Mouse (Mus musculus) cerebellum, adult 8-10 months (tissue): Measurements from ENCODE around the gene Gstk1.

Experiments
- DNase-seq: peaks from one replicate; pipeline ENCODE4 v3.0.0; 2022

The Gstk1 gene

GRCm38 (mm10) chr6:42245711-42246353 is at the start of gene Gstk1:
Gene Gstk1, plus strand, starts transcription at chr6:42245935.
- DNase-seq, result peak; percentile 53

- DNase-seq, result no peak
These were observed 48.0 kb upstream of the Gstk1 start for GRCm38 (mm10) chr6:42197710-42198109.

- DNase-seq, result no peak
These were observed 46.2 kb upstream of the Gstk1 start for GRCm38 (mm10) chr6:42199498-42199897.

- no peak for DNase-seq
These were observed 30.7 kb upstream of the Gstk1 start, which contains the start of gene Tas2r144 for GRCm38 (mm10) chr6:42215028-42215427. Gene Tas2r144, plus strand, starts transcription at chr6:42215328.

- DNase-seq, result peak; percentile 3
These were observed 23.4 kb upstream of the Gstk1 start for GRCm38 (mm10) chr6:42222286-42222685.

GRCm38 (mm10) chr6:42225046-42225445 is 20.7 kb upstream of the Gstk1 start:
- DNase-seq, result no peak

GRCm38 (mm10) chr6:42227240-42228101 is 18.3 kb upstream of the Gstk1 start:
- peak; percentile 62 for DNase-seq

- no peak for DNase-seq
These were observed 16.1 kb upstream of the Gstk1 start for GRCm38 (mm10) chr6:42229610-42230009.

GRCm38 (mm10) chr6:42231191-42231590 is 14.5 kb upstream of the Gstk1 start:
- DNase-seq, result no peak

- no peak for DNase-seq
These were observed 8.4 kb upstream of the Gstk1 start for GRCm38 (mm10) chr6:42237276-42237805.

- no peak for DNase-seq
These were observed 4.3 kb upstream of the Gstk1 start for GRCm38 (mm10) chr6:42241311-42242045.

GRCm38 (mm10) chr6:42247173-42247572 is 1.4 kb downstream of the Gstk1 start:
- no peak for DNase-seq

- no peak for DNase-seq
These were observed 2.2 kb downstream of the Gstk1 start for GRCm38 (mm10) chr6:42247981-42248380.

GRCm38 (mm10) chr6:42251791-42252190 is 6.1 kb downstream of the Gstk1 start:
- DNase-seq, result no peak

GRCm38 (mm10) chr6:42253103-42253502 is 7.4 kb downstream of the Gstk1 start:
- DNase-seq, result no peak

GRCm38 (mm10) chr6:42257303-42257863 is 11.6 kb downstream of the Gstk1 start:
- peak; percentile 18 for DNase-seq

- DNase-seq, result no peak
These were observed 14.7 kb downstream of the Gstk1 start for GRCm38 (mm10) chr6:42260430-42260829.

GRCm38 (mm10) chr6:42261524-42262170 is 15.9 kb downstream of the Gstk1 start, which contains the start of gene Tmem139:
Gene Tmem139, plus strand, starts transcription at chr6:42261970.
- no peak for DNase-seq

- peak; percentile 97 for DNase-seq
These were observed 19.0 kb downstream of the Gstk1 start, which contains the start of gene Casp2 for GRCm38 (mm10) chr6:42264626-42265312. Gene Casp2, plus strand, starts transcription at chr6:42264985.

GRCm38 (mm10) chr6:42265391-42266330 is 19.9 kb downstream of the Gstk1 start:
- no peak for DNase-seq
